Mouse (Mus musculus) G1E (cell line): ENCODE results near the gene Bid.

Experiments
- CTCF ChIP-seq: IDR thresholded peaks from 2 replicates; pipeline ENCODE4 v1.5.1; 2012; ENCODE audit warnings: low read depth, low read length, inconsistent platforms, mixed read lengths
- GATA1 ChIP-seq: IDR thresholded peaks from 2 replicates; pipeline ENCODE4 v1.6.1; 2012; ENCODE audit warnings: borderline replicate concordance, low read length, inconsistent platforms, mixed read lengths
- GATA2 ChIP-seq: IDR thresholded peaks from 2 replicates; pipeline ENCODE4 v1.6.1; 2012; ENCODE audit warnings: low read depth, low read length, inconsistent platforms, borderline replicate concordance
- POLR2AphosphoS5 ChIP-seq: IDR thresholded peaks from 2 replicates; pipeline ENCODE4 v1.6.1; 2012; ENCODE audit warnings: low read depth, low read length, inconsistent platforms; ENCODE audit not compliant: insufficient replicate concordance
- TAL1 ChIP-seq: conservative IDR thresholded peaks from 2 replicates; pipeline ENCODE4 v1.6.1; 2012; ENCODE audit warnings: low read depth, low read length, inconsistent platforms, mixed read lengths

DNA sequence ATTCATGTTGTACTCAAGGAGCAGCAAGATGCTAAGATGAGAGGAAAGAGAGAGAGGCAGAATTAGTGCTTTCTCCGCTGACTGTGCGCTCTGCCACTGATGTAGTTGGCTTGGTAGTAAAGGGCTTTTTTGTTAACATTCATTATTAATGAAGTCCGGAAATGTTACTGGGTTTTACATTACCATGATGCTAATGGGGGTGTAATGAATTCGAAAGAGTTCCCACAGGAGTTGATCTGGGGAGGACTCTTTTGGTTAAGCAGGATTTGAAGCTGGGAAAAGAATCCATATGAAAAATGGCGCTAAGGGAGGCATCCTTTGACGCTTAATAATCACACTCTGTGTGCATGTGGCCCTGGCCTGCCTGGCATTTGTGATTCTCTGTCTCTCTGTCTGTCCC, 32.2 kb downstream of the Bid start:
- TF ChIP-seq CTCF (no peak), GATA1 (no peak), POLR2AphosphoS5 (no peak), GATA2 (no peak), TAL1 (no peak)
